Mouse (Mus musculus): ENCODE measurements around the gene Grik4.
A peak's percentile ranks its signal among the peaks of the same experiment; 100 is the strongest.

The Grik4 gene

GRCm38 (mm10) chr9:42898091-42898591, 46.2 kb downstream of the Grik4 start:
- no peak for DNase-seq (ENCODE audit: low spot score)

- DNase-seq (ENCODE audit: low spot score), result peak; percentile 52
Observed at GRCm38 (mm10) chr9:42897361-42898051, 46.8 kb downstream of the Grik4 start.

GRCm38 (mm10) chr9:42896421-42897210, 47.7 kb downstream of the Grik4 start:
- no peak for DNase-seq (ENCODE audit: low spot score)

GRCm38 (mm10) chr9:42892765-42893164, 51.5 kb downstream of the Grik4 start:
- DNase-seq (ENCODE audit: low spot score), result no peak

GRCm38 (mm10) chr9:42887930-42888329, 56.4 kb downstream of the Grik4 start:
- DNase-seq (ENCODE audit: low spot score), result no peak

GRCm38 (mm10) chr9:42886112-42886766, 58.1 kb downstream of the Grik4 start:
- no peak for DNase-seq (ENCODE audit: low spot score)

- no peak for DNase-seq (ENCODE audit: low spot score)
Observed at GRCm38 (mm10) chr9:42885566-42885965, 58.7 kb downstream of the Grik4 start.

GRCm38 (mm10) chr9:42885123-42885522, 59.2 kb downstream of the Grik4 start:
- DNase-seq (ENCODE audit: low spot score), result no peak

GRCm38 (mm10) chr9:42883006-42883759, 61.1 kb downstream of the Grik4 start:
- DNase-seq (ENCODE audit: low spot score), result no peak

- no peak for DNase-seq (ENCODE audit: low spot score)
Observed at GRCm38 (mm10) chr9:42882313-42882712, 62.0 kb downstream of the Grik4 start.

GRCm38 (mm10) chr9:42881040-42881439, 63.3 kb downstream of the Grik4 start:
- DNase-seq (ENCODE audit: low spot score), result no peak

GRCm38 (mm10) chr9:42878401-42878800, 65.9 kb downstream of the Grik4 start:
- no peak for DNase-seq (ENCODE audit: low spot score)

GRCm38 (mm10) chr9:42872885-42873284, 71.4 kb downstream of the Grik4 start:
- no peak for DNase-seq (ENCODE audit: low spot score)

GRCm38 (mm10) chr9:42871681-42872080, 72.6 kb downstream of the Grik4 start:
- DNase-seq (ENCODE audit: low spot score), result no peak

- no peak for DNase-seq (ENCODE audit: low spot score)
Observed at GRCm38 (mm10) chr9:42870257-42870656, 74.0 kb downstream of the Grik4 start.

GRCm38 (mm10) chr9:42868508-42868907, 75.8 kb downstream of the Grik4 start:
- DNase-seq (ENCODE audit: low spot score), result no peak

GRCm38 (mm10) chr9:42866650-42867049, 77.6 kb downstream of the Grik4 start:
- DNase-seq (ENCODE audit: low spot score), result no peak

- no peak for DNase-seq (ENCODE audit: low spot score)
Observed at GRCm38 (mm10) chr9:42865036-42865829, 79.1 kb downstream of the Grik4 start.

- no peak for DNase-seq (ENCODE audit: low spot score)
Observed at GRCm38 (mm10) chr9:42863360-42863759, 80.9 kb downstream of the Grik4 start.

GRCm38 (mm10) chr9:42861711-42862110, 82.6 kb downstream of the Grik4 start:
- no peak for DNase-seq (ENCODE audit: low spot score)

- no peak for DNase-seq (ENCODE audit: low spot score)
Observed at GRCm38 (mm10) chr9:42861238-42861637, 83.1 kb downstream of the Grik4 start.
